8 mouse cellular contexts compared by ENCODE assay signal in genomic region chr12:102524760-102525159, GRCm38 (mm10). TPM values are rescaled to one million over a fixed set of nuclear protein-coding genes. Genes with fewer than 3 reads are reported as not detected.
DNase-seq lines count a peak whose midpoint lies in the region; ATAC-seq and TF ChIP-seq lines count a peak whose summit lies in the region.

No protein-coding gene starts in this region.

- H3K4me1 ChIP-seq in lung, embryonic 14.5 days (ENCODE audit: insufficient read depth): no peaks in the 10 kb centered on the region

- no peaks in the 10 kb centered on the region for H3K27me3 ChIP-seq in lung, embryonic 14.5 days (ENCODE audit: insufficient read depth, low read length)

- TF ChIP-seq CTCF in layer of hippocampus, adult 2 months (conservative IDR thresholded peaks at IDR 0.05): peak; percentile 77
- TF ChIP-seq CTCF in lung, embryonic 14.5 days (IDR thresholded peaks at IDR 0.05; ENCODE audit: low read depth): peak; percentile 51; the same call in 1 of the 2 replicates

- H3K9me3 ChIP-seq in lung, embryonic 14.5 days (ENCODE audit: low read depth, low read length): no peaks in the 10 kb centered on the region

- no peak overlapping the region for H3K4me3 ChIP-seq in layer of hippocampus, adult 2 months
- H3K4me3 ChIP-seq in lung, embryonic 14.5 days (ENCODE audit: low read depth, low read length): no peak overlapping the region

- peak in 1 of 2 experiments; percentile 17 for DNase-seq in layer of hippocampus, adult 2 months (ENCODE audit: low spot score in 2 of 2)
- DNase-seq in layer of hippocampus, postnatal 36 days: no peak
- peak; percentile 70 for DNase-seq in ES-CJ7 (ENCODE audit: low read depth, low spot score)
- DNase-seq in brain, adult 2 months (ENCODE audit: low read depth, low spot score): peak; percentile 59
- DNase-seq in forelimb bud, embryonic 11.5 days (ENCODE audit: low read depth, low spot score): peak; percentile 48
- DNase-seq in lung, embryonic 14.5 days: peak; percentile 75
- DNase-seq in right cerebral cortex, adult 18-20 months: no peak

- 22% methylated on average over 6 of the region's 6 CpGs for WGBS in lung, embryonic 14.5 days

- no peak overlapping the region for H3K27ac ChIP-seq in layer of hippocampus, adult 2 months
- no peak overlapping the region for H3K27ac ChIP-seq in lung, embryonic 14.5 days (ENCODE audit: low read depth)

- no peaks in the 10 kb centered on the region for H3K36me3 ChIP-seq in lung, embryonic 14.5 days (ENCODE audit: insufficient read depth)

- H3K4me2 ChIP-seq in lung, embryonic 14.5 days: no peak overlapping the region

- no peak for ATAC-seq in lung, embryonic 14.5 days (ENCODE audit: insufficient read depth)
- ATAC-seq in erythroid progenitor cell, adult 5-6 weeks (replicated peaks; ENCODE audit: low FRiP score, poor library complexity, severe bottlenecking): no peak

- no peak overlapping the region for H3K9ac ChIP-seq in lung, embryonic 14.5 days

RNA-seq across cellular contexts. Expression of gene Chga, which starts 30.0 kb away (rescaled TPM):
- total RNA-seq in layer of hippocampus, adult 2 months (2021): 100 to 1,000 TPM; 123 to 124 TPM
- 100 to 1,000 TPM; 125 to 130 TPM for total RNA-seq in layer of hippocampus, postnatal 36 days (2021)
- 0.23 and 0.43 TPM in 2 replicates for polyA plus RNA-seq in lung, embryonic 14.5 days (2014; fragmentation: Nextera tagmentation; extraction: Ambion mirVana)
- not detected in 2 replicates for total RNA-seq in erythroid progenitor cell, adult 5-6 weeks (2015; ENCODE audit: low replicate concordance)
- not detected in 2 replicates for total RNA-seq in erythroid progenitor cell, adult 5-6 weeks (2017; ENCODE audit: low replicate concordance)

RNA-seq across cellular contexts. Expression of gene Golga5, which starts 55.8 kb away (rescaled TPM):
- total RNA-seq in layer of hippocampus, adult 2 months (2021): 10 to 100 TPM; 24.6 to 26.3 TPM
- 10 to 100 TPM; 26.0 to 27.1 TPM for total RNA-seq in layer of hippocampus, postnatal 36 days (2021)
- polyA plus RNA-seq in lung, embryonic 14.5 days (2014; fragmentation: Nextera tagmentation; extraction: Ambion mirVana): 29.4 and 33.9 TPM in 2 replicates
- 11.9 and 15.9 TPM in 2 replicates for total RNA-seq in erythroid progenitor cell, adult 5-6 weeks (2015; ENCODE audit: low replicate concordance)
- 20.3 and 20.7 TPM in 2 replicates for total RNA-seq in erythroid progenitor cell, adult 5-6 weeks (2017; ENCODE audit: low replicate concordance)

Comparison
In these comparisons a context has a peak if more than half of its experiments do, and no peak if none do; other contexts are left out.
1. DNase-seq: peak in ES-CJ7 (single experiment), brain, adult 2 months (single experiment), forelimb bud, embryonic 11.5 days (single experiment) and lung, embryonic 14.5 days (single experiment); none in layer of hippocampus, postnatal 36 days (0 of 2) and right cerebral cortex, adult 18-20 months (single experiment).
2. RNA of gene Chga, which starts 30.0 kb away (total RNA-seq): 125 to 130 TPM in layer of hippocampus, postnatal 36 days and 123 to 124 TPM in layer of hippocampus, adult 2 months; not detected in erythroid progenitor cell, adult 5-6 weeks; every median in the first group is over 100 times any median in the second.